Mouse (Mus musculus) forebrain, embryonic 16.5 days (tissue): ENCODE data around the gene Cdc42ep5. TPM values are rescaled to one million over a fixed set of nuclear protein-coding genes. Genes with fewer than 3 reads are reported as not detected.

Source experiments
- polyA plus RNA-seq: library from polyadenylated mRNA; unstranded; fragments of >200 nt; fragmentation: Nextera tagmentation; extraction: Ambion mirVana; gene quantifications from 2 replicates; pipeline ENCODE4 v1.2.1, GENCODE M21; 2015

Gene Cdc42ep5
- polyA plus RNA-seq, 1 experiment from 2014 or later, result 3.8 TPM

Other genes starting within 250 kb of the Cdc42ep5 start
- not detected in 2 replicates for gene Lilra6, start 249.4 kb downstream of the Cdc42ep5 start, polyA plus RNA-seq
- 1.4 and 2.5 TPM in 2 replicates for gene Lair1, start 101.7 kb downstream of the Cdc42ep5 start, polyA plus RNA-seq
- gene Ttyh1, start 45.5 kb downstream of the Cdc42ep5 start, polyA plus RNA-seq, result 97.4 and 115 TPM in 2 replicates
- gene Leng8, start 27.8 kb downstream of the Cdc42ep5 start, polyA plus RNA-seq, result 68.6 and 95.7 TPM in 2 replicates
- gene Leng9, start 14.5 kb downstream of the Cdc42ep5 start, polyA plus RNA-seq, result 5.4 and 6.4 TPM in 2 replicates
- gene Lilra5, start 72.9 kb upstream of the Cdc42ep5 start, polyA plus RNA-seq, result 0.11 TPM in 1 of 2 replicates, not detected in the other
- not detected in 2 replicates for gene Ncr1, start 172.9 kb upstream of the Cdc42ep5 start, polyA plus RNA-seq
- gene Gp6, start 232.9 kb upstream of the Cdc42ep5 start, polyA plus RNA-seq, result 0.08 TPM in 1 of 2 replicates, not detected in the other